Mouse (Mus musculus) embryonic facial prominence, embryonic 14.5 days (tissue): ENCODE measurements at regions not wholly inside any gene's neighbourhood (a gene's known extent, or its start where the extent isn't known, plus 50 kb on each side); places are given as distances from the start of the nearest gene placed in this dataset.

Experiments
- ATAC-seq: fragments of 200-750 bp; cut with Nextera tagmentation; 2 replicates; pipeline ENCODE4 v1.8.0; 2017; ENCODE audit warnings: low read depth, moderate number of reproducible peaks, moderate TSS enrichment
- DNase-seq: peaks from one replicate; pipeline ENCODE4 v3.0.0-alpha.2; 2015; ENCODE audit warnings: low spot score
- H3K27ac ChIP-seq: fragments of 300-500 bp; sonication (generic); replicated peaks from 2 replicates; pipeline ENCODE4 v1.5.1; 2014; ENCODE audit warnings: low read depth, mild to moderate bottlenecking, low read length, moderate library complexity
- H3K27me3 ChIP-seq: fragments of 300-500 bp; sonication (generic); replicated peaks from 2 replicates; pipeline ENCODE4 v1.6.1; 2014; ENCODE audit warnings: low read length; ENCODE audit not compliant: control insufficient read depth, insufficient read depth
- H3K36me3 ChIP-seq: fragments of 300-500 bp; sonication (generic); 2 replicates; pipeline ENCODE4 v1.6.1; 2014; ENCODE audit warnings: low read length, mixed read lengths; ENCODE audit not compliant: control insufficient read depth, insufficient read depth
- H3K4me1 ChIP-seq: fragments of 300-500 bp; sonication (generic); 2 replicates; pipeline ENCODE4 v1.6.1; 2014; ENCODE audit warnings: antibody characterized with exemption, low read length; ENCODE audit not compliant: control insufficient read depth, insufficient read depth
- H3K4me2 ChIP-seq: fragments of 300-500 bp; sonication (generic); 2 replicates; pipeline ENCODE4 v1.6.1; 2014; ENCODE audit warnings: low read depth, mild to moderate bottlenecking, low read length, moderate library complexity, mixed read lengths
- H3K4me3 ChIP-seq: fragments of 300-500 bp; sonication (generic); 2 replicates; pipeline ENCODE4 v1.5.1; 2014; ENCODE audit warnings: low read depth, mild to moderate bottlenecking, low read length
- H3K9ac ChIP-seq: fragments of 300-500 bp; sonication (generic); 2 replicates; pipeline ENCODE4 v1.6.1; 2014; ENCODE audit warnings: low read depth, mild to moderate bottlenecking, low read length, moderate library complexity, mixed read lengths
- H3K9me3 ChIP-seq: fragments of 300-500 bp; sonication (generic); 2 replicates; pipeline ENCODE4 v1.6.1; 2016; ENCODE audit warnings: low read length; ENCODE audit not compliant: control insufficient read depth
- WGBS: fragments of 180-500 bp; shearing (Covaris S2); extraction: QIAGEN DNeasy Blood & Tissue Kit; methylation state at CpG from one replicate; pipeline ENCODE4 v1.1.7; 2014; 5-methylcytosine and 5-hydroxymethylcytosine counted together

- ATAC-seq: no peak
- H3K27me3 ChIP-seq: no peaks in the 10 kb centered on the region
- 83% methylated on average over 1 of the region's 1 CpGs for WGBS
These were observed 878.5 kb downstream of the Fam19a2 start for GRCm38 (mm10) chr10:124142336-124142735.

GRCm38 (mm10) chr10:124146751-124147469 is 883.1 kb downstream of the Fam19a2 start:
- DNase-seq: no peak

More at GRCm38 (mm10) chr10:124142336-124142735, 878.5 kb downstream of the Fam19a2 start:
- peak; percentile 39 for DNase-seq
- no peak overlapping the region for H3K4me3 ChIP-seq
- no peak overlapping the region for H3K27ac ChIP-seq
- no peak overlapping the region for H3K4me2 ChIP-seq
- no peaks in the 10 kb centered on the region for H3K36me3 ChIP-seq
- no peaks in the 10 kb centered on the region for H3K4me1 ChIP-seq
- no peaks in the 10 kb centered on the region for H3K9me3 ChIP-seq
- H3K9ac ChIP-seq: no peak overlapping the region

DNA sequence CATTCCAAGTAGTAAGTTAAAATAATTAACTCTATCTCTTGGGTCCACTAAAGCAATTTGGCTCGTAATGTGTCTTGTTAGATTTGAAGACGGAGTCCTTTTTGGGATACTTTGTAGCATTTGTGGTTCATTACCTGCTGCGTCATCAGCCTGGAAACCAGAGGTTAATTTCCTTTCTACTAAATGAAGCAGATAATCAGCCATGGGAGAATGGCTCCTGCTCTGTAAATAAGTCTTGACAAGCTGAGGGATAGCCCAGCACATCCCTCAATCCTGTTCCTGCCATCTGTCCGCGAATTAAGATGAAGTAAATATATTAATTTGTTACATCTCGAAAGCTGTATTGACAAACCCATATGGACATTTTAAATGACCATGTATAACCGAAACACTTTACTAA is 899.6 kb downstream of the Fam19a2 start:
- no peak for ATAC-seq
- Histone ChIP-seq H3K36me3 (no peaks in the 10 kb centered on the region), H3K4me1 (no peaks in the 10 kb centered on the region), H3K4me2 (no peak overlapping the region), H3K9me3 (no peaks in the 10 kb centered on the region), H3K27me3 (no peaks in the 10 kb centered on the region), H3K9ac (no peak overlapping the region), H3K4me3 (no peak overlapping the region), H3K27ac (no peak overlapping the region)
- peak; percentile 15 for DNase-seq
- 69% methylated on average over 7 of the region's 7 CpGs for WGBS

More at GRCm38 (mm10) chr10:124146751-124147469, 883.1 kb downstream of the Fam19a2 start:
- Histone ChIP-seq H3K9ac (no peak overlapping the region), H3K9me3 (no peaks in the 10 kb centered on the region), H3K4me1 (no peaks in the 10 kb centered on the region), H3K4me3 (no peak overlapping the region), H3K27me3 (no peaks in the 10 kb centered on the region), H3K36me3 (no peaks in the 10 kb centered on the region), H3K27ac (no peak overlapping the region), H3K4me2 (no peak overlapping the region)
- 54% methylated on average over 9 of the region's 9 CpGs for WGBS
- ATAC-seq: no peak

DNA sequence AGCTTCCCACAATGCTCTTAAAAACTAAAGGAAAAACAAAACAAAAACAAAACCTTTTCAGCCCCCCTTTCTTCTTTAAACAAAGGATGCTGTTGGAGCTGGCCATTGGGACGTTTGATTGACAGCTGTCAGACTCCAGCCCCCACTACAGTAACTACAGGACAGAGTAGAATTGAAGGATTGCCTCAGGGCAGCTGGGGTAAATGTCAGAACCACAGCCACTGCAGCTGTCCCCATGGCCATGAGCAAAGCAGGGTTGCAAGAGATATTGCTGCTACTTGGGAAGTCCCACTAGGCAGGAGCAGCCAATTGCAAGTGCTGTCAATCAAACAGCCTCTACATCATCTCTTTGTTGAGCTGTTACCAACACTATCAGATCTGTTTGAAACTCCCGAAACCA is 911.8 kb downstream of the Fam19a2 start:
- 68% methylated on average over 2 of the region's 2 CpGs for WGBS
- Histone ChIP-seq H3K27ac (no peak overlapping the region), H3K9ac (no peak overlapping the region), H3K4me1 (no peaks in the 10 kb centered on the region), H3K4me2 (no peak overlapping the region), H3K27me3 (no peaks in the 10 kb centered on the region), H3K9me3 (no peaks in the 10 kb centered on the region), H3K4me3 (no peak overlapping the region), H3K36me3 (no peaks in the 10 kb centered on the region)
- DNase-seq (no peak), ATAC-seq (no peak)

DNA sequence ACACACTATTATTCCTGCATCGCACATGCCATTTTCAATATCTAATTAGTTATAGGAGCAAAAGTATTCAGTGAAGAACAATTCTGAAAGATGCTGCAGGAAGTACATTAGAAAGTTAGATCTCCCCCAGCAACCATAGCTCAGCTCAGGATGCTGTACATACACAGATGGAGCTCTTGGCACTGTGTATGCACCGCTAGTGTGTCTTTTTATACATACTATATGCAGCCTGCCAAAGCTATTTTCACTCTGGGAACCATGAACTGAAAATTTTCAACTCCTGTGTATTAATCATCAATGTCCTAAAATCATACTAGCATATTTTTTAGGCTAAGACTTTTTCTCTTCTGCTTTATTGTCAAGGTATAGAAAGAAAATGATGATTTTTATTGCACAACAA is 944.5 kb downstream of the Fam19a2 start:
- H3K4me1 ChIP-seq: no peaks in the 10 kb centered on the region
- no peaks in the 10 kb centered on the region for H3K9me3 ChIP-seq
- H3K27me3 ChIP-seq: no peaks in the 10 kb centered on the region
- no peak for DNase-seq
- 86% methylated on average over 2 of the region's 2 CpGs for WGBS
- H3K4me3 ChIP-seq: no peak overlapping the region
- ATAC-seq: no peak
- H3K27ac ChIP-seq: no peak overlapping the region
- H3K36me3 ChIP-seq: no peaks in the 10 kb centered on the region
- H3K9ac ChIP-seq: no peak overlapping the region
- no peak overlapping the region for H3K4me2 ChIP-seq

GRCm38 (mm10) chr10:124219461-124219860 is 955.7 kb downstream of the Fam19a2 start:
- no peak overlapping the region for H3K4me2 ChIP-seq
- no peak overlapping the region for H3K9ac ChIP-seq
- H3K27me3 ChIP-seq: no peaks in the 10 kb centered on the region
- DNase-seq (no peak), ATAC-seq (no peak)
- no peak overlapping the region for H3K4me3 ChIP-seq
- no peak overlapping the region for H3K27ac ChIP-seq
- H3K9me3 ChIP-seq: no peaks in the 10 kb centered on the region
- 86% methylated on average over 1 of the region's 1 CpGs for WGBS
- H3K36me3 ChIP-seq: no peaks in the 10 kb centered on the region
- no peaks in the 10 kb centered on the region for H3K4me1 ChIP-seq

DNA sequence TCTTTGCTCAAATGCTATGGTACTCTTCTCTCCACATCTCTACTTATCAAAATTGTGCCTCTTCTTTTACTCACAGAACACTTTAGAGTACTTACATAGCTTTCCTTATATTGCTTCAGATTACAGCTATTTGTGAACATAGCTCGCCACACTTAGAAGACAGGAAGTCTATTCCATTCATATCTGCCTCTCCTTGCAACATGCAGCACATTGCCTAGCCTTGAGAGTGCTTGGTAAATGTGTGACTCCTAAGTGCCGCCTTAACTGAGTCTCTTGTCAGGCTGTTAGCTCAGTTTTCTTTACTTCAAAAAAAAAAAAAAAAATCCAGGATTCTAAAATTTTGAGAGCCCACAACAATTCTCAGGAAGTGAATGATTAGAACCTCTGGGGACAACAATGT is 958.3 kb downstream of the Fam19a2 start:
- Histone ChIP-seq H3K27me3 (no peaks in the 10 kb centered on the region), H3K9ac (no peak overlapping the region), H3K27ac (no peak overlapping the region), H3K4me3 (no peak overlapping the region), H3K4me2 (no peak overlapping the region), H3K36me3 (no peaks in the 10 kb centered on the region), H3K9me3 (no peaks in the 10 kb centered on the region), H3K4me1 (no peaks in the 10 kb centered on the region)
- 51% methylated on average over 2 of the region's 2 CpGs for WGBS
- ATAC-seq (no peak), DNase-seq (no peak)

DNA sequence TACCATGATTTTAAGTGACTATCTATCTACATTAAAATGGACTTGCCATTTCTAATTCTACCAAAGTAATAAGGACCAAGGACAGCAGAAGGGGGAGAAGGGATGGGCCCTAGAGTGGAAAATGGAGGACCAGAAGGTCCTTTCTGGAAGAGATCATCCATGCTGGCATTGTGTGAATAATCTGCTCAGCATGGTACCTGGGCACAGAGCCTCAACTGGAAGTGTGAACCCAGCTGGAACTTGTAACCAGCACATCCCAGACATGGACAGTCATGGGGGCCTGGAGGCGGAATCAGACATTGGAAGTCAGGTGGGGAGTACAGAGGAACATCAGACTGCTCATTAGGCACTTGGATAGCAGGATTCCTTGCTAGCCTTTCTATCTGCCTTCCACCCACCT is 963.3 kb downstream of the Fam19a2 start:
- 88% methylated on average over 1 of the region's 1 CpGs for WGBS
- no peak for DNase-seq
- no peak overlapping the region for H3K27ac ChIP-seq
- no peak overlapping the region for H3K4me2 ChIP-seq
- no peak for ATAC-seq
- no peaks in the 10 kb centered on the region for H3K36me3 ChIP-seq
- H3K4me3 ChIP-seq: no peak overlapping the region
- H3K27me3 ChIP-seq: no peaks in the 10 kb centered on the region
- H3K9me3 ChIP-seq: no peaks in the 10 kb centered on the region
- H3K4me1 ChIP-seq: no peaks in the 10 kb centered on the region
- H3K9ac ChIP-seq: no peak overlapping the region

GRCm38 (mm10) chr10:124249358-124249757 is 985.6 kb downstream of the Fam19a2 start:
- Histone ChIP-seq H3K4me2 (no peak overlapping the region), H3K4me1 (no peaks in the 10 kb centered on the region), H3K9ac (no peak overlapping the region), H3K9me3 (no peaks in the 10 kb centered on the region), H3K27ac (no peak overlapping the region), H3K36me3 (no peaks in the 10 kb centered on the region), H3K27me3 (no peaks in the 10 kb centered on the region), H3K4me3 (no peak overlapping the region)
- DNase-seq: peak; percentile 13
- no peak for ATAC-seq
- 20% methylated on average over 4 of the region's 4 CpGs for WGBS
